Mouse (Mus musculus): ENCODE data around the gene Bicc1.

DNA sequence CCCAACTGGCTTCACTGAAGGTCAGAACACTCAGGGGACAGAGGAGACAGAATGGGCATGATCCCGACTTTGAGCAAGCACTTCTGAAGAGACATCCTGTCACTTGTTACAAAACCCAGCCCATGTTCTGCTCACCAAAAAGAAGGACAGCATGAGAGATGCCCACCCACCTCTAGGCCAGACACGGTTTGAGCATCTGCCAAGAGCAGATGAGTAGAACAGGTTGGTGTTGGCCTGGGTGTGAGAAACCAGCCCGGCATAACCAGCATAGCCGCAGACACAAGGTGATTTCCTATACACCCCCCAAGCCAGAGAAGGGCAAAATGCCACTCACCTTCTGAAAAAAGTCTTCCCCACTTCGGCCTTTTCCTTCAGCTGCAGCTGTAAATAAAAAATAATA is 80.6 kb downstream of the Bicc1 start:
- TF ChIP-seq ZC3H11A (IDR thresholded peaks at IDR 0.05; ENCODE audit: borderline replicate concordance, low read depth, low read length), result no peak
- TF ChIP-seq HCFC1 (IDR thresholded peaks at IDR 0.05; ENCODE audit: borderline replicate concordance, insufficient read depth, low read length), result no peak
- TF ChIP-seq MAFK (IDR thresholded peaks at IDR 0.05; ENCODE audit: insufficient read depth, low read depth, low read length), result no peak
- TF ChIP-seq CHD2 (IDR thresholded peaks at IDR 0.05; ENCODE audit: low read depth, low read length), result no peak
- TF ChIP-seq ZNF384 (IDR thresholded peaks at IDR 0.05; ENCODE audit: low read depth, low read length), result no peak

Measured in ES-E14 (cell line).